Mouse (Mus musculus): Measurements from ENCODE around the gene Cyfip2.

Cyfip2 gene

DNA sequence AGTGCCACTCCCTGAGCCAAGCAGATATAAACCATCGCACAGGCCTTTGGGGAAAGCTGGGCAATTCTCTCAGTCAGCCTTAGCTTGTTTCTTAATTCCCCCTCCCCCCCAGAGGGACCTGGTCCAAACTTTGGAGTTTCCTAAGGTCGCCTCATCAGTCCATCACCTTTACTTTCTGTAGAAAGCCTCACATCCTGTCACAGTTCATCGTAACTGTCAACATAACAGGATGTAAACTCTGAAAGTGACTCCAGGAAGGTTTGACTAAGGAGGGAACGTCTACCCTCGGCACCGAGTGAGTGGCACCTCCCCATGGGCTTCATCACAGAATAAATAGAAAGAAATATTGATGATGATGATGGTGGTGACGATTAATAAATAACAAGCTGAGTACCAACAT is 4.9 kb downstream of the Cyfip2 start:
- peak in 1 of 2 experiments; percentile 19 for DNase-seq

- DNase-seq: peak; percentile 21 to 30
Observed at GRCm38 (mm10) chr11:46306776-46307175, 5.9 kb downstream of the Cyfip2 start.

GRCm38 (mm10) chr11:46305881-46306520 is 6.7 kb downstream of the Cyfip2 start:
- no peak for DNase-seq

GRCm38 (mm10) chr11:46304864-46305710 is 7.6 kb downstream of the Cyfip2 start:
- peak; percentile 55 to 77 for DNase-seq

DNA sequence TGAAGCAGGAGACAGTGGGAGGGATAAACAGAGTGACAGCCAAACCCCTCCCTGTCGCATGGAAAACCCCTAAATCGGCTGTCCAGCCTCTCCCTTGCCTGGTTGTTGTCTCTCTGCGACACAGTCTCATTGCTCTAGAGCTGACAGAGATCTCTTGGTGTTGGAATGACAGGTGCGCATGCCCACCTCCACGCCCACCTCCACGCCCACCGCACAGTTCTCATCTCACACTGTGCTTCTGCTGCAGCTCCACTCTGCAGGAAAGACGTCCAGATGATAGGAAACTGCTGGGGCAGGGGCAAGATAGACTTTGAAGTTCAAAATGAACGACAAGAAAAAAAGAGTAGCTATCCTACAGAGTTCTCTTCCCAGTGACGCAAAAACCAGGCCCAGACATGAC is 8.6 kb downstream of the Cyfip2 start:
- DNase-seq: peak; percentile 18 to 31

GRCm38 (mm10) chr11:46302471-46302870 is 10.2 kb downstream of the Cyfip2 start:
- no peak for DNase-seq

DNA sequence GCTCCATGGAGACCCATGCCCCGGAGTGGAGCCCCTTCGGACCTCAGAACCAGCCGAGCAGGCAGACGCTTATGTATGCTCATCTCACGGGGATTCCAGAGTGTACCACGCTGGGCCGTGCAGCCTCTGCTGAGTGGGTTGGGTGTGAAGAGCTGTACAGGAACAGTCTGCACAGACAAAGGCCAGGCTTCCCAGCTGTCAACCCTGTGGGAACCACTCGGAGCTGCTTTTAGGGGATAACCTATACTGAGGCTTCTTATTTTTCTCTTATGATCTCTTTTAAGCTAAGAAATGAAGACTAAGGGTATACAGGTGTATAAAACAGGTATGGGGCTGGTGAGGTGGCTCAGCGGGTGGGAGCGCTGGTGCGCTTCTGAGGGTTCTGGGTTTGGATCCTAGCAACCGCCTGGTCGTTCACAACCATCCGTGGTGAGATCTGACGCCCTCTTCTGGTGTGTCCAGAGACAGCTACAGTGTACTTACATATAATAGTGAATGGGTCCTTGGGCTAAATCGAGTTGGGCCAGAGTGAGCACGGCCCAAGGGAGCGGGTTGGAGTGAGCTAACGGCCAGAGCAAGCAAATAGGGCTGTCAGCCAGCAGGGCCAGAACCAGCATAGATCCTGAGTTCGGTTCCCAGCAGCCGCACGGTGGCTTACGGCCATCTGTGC is 10.9 kb downstream of the Cyfip2 start:
- no peak for DNase-seq

GRCm38 (mm10) chr11:46299901-46300300 is 12.8 kb downstream of the Cyfip2 start:
- no peak for DNase-seq

DNA sequence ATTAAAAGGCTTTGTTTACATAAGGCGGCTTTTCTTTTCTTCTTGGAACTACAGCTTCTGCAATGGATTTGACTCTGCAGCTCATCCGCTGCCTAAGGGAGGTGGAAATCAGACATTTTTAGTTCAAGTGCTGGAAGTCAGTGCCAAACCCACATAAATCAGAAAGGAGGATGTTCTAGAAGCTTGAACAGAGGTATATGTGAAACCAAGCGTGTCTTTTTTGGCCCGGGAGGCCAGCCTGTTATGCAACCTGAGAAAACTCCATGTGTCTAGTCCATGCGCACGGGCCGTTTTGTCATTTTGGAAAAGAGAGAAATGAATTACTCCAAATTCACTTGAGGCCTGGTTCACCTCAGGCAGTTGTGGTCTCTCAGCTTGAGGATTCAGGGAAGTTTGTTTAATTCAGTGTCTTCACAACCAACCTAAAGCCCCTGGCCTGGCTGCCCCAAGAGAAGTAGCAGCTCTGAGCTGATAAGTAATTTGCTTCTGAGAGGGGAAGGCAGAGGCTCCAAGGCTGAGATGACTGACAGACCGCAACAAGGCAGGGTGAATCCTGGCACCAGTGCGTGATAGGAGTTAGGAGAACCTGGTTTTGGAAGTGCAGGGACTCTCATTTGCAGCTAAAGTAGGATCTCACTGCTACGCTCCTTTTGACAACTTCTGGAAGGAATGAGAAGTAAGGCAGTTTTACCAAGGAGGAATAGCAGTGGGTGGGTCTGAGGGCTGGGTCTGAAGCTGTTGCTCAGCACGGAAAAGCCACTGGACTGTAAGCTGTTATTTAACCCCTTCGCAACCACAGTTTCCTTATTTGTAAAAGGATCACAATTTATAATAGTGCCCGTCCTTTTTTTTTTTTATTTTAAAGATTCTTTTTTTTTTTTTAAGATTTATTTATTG is 13.5 kb downstream of the Cyfip2 start:
- DNase-seq: no peak

DNA sequence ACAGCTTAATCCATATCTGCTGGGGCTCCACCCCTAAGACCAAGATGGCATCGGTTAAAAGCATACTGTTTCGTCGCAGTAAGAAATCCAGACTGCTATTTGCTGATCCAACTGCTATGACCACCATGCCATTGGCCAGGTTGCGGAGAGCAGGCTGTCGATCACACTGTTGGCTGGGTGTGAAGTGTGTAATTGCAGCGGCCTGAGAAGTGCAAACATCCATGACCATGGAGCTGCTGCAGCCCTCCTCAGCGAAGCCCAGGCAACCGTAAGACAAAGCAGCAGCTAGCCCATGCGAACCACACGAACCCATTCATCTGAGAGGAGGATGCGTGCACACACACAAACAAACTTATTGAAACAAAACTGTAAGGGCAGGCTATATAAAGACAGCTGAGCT is 18.3 kb downstream of the Cyfip2 start:
- no peak for DNase-seq

DNA sequence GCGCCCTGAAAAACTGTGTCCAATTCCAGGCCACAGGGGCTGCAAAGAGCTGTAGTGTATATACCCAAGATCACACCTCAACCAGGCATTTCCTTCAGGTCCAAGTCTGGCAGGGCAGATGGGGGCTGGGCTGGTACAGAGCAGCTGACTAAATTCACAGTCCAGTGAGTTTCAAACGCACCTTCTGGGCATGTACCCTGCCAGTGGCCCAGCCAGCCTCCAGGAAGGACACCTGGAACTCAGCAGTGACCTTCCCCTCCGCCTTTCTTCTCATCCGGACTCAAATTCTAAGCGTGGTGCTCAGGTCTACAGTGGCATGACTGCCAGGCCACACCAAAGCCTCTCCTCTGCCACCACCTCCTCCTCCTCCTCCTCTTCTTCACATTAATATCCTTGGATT is 19.2 kb downstream of the Cyfip2 start:
- DNase-seq: no peak

- DNase-seq: no peak
Observed at GRCm38 (mm10) chr11:46290988-46291405, 21.7 kb downstream of the Cyfip2 start.

DNA sequence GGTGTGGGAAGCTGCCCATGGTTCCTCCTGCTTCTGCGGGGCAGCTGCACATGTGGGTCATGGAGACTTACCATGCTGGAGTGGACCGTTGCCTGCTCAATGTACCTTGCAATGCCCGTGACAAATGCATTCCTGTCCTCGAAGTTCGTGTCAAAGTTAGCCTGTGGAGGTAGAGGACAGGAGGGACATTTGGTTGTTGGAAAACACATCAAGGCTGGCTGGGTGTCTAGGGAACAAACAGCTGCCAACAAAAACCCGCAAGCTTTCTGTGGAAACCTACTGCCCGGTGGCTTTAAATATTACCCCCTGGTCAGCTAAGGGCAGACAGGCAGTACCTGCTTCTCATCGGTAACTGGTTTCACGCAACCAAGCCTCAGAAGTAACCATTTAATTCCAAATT is 23.1 kb downstream of the Cyfip2 start:
- DNase-seq: no peak

DNA sequence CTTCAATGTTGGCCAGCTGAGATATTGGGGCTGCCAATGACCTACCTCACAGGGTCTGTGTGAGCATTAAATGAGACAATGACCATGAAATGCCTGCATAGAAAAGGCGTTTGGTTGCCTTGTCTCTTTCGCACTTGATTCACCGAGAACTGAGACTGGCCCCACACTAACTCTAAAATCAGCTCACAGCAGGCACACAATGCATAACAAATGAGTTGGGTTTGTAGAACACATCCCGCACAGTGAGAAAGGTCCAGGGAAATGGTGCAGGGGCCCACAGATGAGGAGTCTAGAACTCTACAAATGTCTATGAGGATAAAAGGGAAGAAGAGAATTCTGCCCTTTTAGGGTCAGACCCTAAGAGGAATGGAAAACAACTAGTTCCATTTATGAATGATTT is 23.6 kb downstream of the Cyfip2 start:
- DNase-seq: no peak

DNA sequence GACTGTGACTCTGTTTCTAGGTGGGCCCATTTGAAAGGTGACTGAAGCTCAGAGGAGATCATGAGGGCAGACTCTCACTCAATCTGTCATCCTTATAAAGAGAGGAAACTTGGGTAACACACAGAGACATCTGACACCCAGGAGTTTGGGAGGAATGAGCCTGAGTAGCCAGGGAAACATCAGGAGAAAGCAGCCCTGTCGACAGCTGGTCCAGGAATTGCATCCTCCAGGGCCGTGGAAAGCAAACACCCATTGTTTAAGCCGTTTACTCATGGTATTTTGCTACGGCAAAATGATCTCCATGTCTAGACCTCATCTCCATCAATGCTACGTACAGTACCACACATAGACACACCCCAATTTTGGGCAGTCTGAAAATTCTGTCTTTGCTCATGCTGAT is 24.6 kb downstream of the Cyfip2 start:
- DNase-seq: no peak

DNA sequence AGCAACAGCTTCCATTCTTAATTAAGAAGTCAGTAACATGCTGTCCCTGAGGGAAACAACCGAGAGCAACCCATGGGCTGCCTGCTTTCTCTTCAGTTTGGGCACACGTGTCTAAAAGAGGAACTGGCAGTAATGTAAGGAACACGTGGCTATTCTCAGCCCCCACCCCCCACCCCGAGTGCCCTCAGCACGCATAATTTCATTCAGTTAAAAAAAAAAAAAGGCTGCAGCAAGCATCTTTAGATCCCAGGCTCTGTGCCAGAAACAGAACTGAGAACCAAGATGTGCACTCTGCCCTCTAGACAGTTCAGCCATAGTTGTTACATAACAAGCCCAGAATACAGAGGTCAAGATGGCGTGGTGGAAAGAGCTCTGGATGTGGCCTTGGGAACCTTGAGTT is 25.9 kb downstream of the Cyfip2 start:
- no peak for DNase-seq

DNA sequence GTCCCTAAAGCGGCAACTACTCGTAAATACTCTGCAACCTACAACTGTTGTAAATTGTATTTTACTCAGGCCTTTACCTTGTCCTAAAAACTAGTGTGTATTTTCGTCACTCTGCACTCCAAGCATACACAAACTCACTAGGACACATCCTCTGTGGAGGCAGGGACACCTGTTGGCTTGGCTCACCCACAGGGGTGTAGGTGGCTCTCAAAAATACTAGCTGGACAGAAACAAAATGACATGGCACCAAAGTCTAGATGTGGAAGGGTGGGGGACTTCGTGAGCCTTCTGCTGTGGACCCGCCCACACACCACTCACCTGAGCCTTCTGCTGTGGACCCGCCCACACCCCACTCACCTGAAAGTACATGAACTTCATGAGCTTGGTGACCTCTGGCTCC is 28.9 kb downstream of the Cyfip2 start:
- DNase-seq: no peak

DNA sequence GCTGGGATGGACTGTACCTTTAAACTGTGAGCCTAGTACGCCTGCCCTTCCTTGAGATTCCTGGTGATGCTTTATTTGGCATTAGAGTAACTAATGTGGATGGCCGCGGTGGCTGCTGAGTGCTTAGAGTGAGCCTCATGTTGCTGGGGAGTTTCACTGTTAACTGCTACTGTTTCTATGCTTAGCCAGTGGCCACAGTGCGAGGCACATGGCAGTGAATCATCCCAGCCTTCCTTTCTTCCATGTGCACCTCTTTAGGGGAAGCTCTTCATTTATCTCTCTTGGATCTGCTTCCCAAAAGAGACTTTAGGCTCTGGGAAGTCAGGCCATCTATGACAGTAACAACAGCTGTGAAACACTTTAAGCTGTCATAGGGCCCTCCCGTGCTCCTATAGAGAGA is 30.0 kb downstream of the Cyfip2 start:
- no peak for DNase-seq

- no peak for DNase-seq
Observed at GRCm38 (mm10) chr11:46278709-46279108, 34.0 kb downstream of the Cyfip2 start.

GRCm38 (mm10) chr11:46278140-46278539 is 34.5 kb downstream of the Cyfip2 start:
- no peak for DNase-seq

DNA sequence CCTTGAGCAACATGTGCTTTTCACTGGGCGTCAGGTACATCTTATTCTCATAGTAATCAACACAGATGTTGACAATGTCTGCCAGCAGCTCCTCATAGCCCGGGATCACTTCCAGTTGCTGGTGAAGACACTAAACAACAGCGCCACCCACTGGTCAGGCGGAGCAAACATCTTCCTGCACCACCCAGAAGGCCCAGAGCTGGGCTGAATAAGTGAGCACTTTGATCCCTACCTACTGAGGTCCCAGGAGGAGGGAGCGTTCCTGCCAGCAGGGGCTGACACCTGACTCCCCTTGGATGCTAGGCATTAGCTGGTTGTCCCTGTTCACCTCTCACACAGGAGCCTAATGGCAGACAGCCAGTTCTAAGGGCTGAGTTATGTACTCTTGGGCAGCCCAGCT is 35.9 kb downstream of the Cyfip2 start:
- DNase-seq: peak; percentile 53 to 57

GRCm38 (mm10) chr11:46276168-46276567 is 36.5 kb downstream of the Cyfip2 start:
- DNase-seq: no peak

- peak; percentile 89 to 91 for DNase-seq
Observed at GRCm38 (mm10) chr11:46275302-46275701, 37.4 kb downstream of the Cyfip2 start.

Data from thymus, postnatal 36 days (tissue).